Mouse (Mus musculus) lung, postnatal 0 days (tissue): ENCODE data around the gene D930048N14Rik.

Experiments used
- CTCF ChIP-seq: IDR thresholded peaks from 2 replicates; pipeline ENCODE4 v1.5.1; 2016; ENCODE audit warnings: antibody characterized with exemption, mild to moderate bottlenecking
- EP300 ChIP-seq: IDR thresholded peaks from 2 replicates; pipeline ENCODE4 v1.6.1; 2016; ENCODE audit warnings: antibody characterized with exemption, mild to moderate bottlenecking, control low read depth

DNA sequence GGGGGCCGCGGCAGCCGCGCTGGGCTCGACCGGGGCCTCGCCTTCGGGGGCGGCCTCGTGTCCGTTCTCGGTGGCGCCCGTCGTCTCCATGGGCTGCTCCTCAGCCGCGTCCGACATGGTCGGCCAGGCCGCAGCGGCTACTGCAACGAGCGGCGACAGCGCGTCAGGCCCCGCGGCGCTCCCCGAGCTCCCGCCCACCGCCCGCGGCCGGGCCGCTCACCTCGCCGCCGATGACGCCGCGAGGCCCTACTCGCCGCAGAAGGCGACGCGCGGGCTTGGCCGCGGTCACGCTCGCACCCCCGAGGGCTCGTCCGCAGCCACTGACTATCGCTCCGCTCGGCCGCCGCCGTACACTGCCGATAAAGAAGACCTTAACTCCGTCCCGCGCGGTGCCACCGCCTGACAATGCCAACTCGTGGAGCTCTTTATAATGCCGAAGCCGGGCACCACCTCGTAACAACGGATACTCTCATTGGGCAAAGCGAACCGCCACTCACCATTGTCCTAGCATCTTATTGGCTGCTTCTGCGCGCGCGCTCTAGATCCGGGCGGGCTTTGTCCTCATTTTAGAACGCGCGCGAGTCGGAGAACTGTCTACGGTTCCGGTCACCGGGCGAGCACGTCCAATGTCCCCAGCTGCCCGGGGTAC, 44.2 kb upstream of the D930048N14Rik start, which contains the start of gene Hnrnpab:
- TF ChIP-seq CTCF (no peak), EP300 (peak; percentile 30; the same call in 1 of the 2 replicates)
